Mouse (Mus musculus) T-helper 17 cell (primary cell): ENCODE data around the gene Ttc24.

Experiments
- in situ Hi-C, 2 experiments: fragments of 300-600 bp; cut with MboI, MseI; formaldehyde crosslinking; loops; 1 replicate in 1 of 2; 2 replicates in 1 of 2; pipeline ENCODE4 v1.15.1; 2025; ENCODE audit warnings: high pct_unique_total_duplicates in 2 of 2

Ttc24 gene

GRCm38 (mm10) chr3:88022322-88023191, 55.5 kb downstream of the Ttc24 start:
- in situ Hi-C loops = loop anchor here in 1 of 2 experiments (5.0 kb wide), 1 partner anchor 35 kb away; the partner anchor contains the start of gene Naxe
